Mouse (Mus musculus): ENCODE results near the gene Gm49405.
"Not testable (repeated sequence)": the region's sequence is repeated elsewhere in the genome, so short reads cannot be mapped to it uniquely, and the experiment has no call there.

The Gm49405 gene

DNA sequence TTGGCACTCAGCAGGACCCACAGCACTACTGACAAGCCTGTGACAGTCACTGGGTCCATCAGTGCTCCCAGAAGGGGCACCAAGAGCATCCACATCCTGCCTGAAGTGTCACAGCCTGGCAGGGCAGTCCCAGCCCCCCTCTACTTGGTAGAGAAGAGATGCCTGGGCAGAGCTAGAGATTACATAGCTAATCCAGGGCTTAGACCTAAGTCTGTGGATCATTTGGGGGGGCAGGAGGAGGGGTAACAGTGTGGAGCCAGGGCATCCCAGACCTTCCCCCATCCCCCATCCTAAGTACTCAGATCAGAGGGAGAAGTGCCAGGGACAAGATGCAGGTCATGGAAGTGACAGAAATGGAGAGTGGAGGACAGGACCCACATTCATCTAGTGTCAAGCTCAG is 14.4 kb downstream of the Gm49405 start:
- DNase-seq (ENCODE audit: low spot score in 2 of 2) = no peak

DNA sequence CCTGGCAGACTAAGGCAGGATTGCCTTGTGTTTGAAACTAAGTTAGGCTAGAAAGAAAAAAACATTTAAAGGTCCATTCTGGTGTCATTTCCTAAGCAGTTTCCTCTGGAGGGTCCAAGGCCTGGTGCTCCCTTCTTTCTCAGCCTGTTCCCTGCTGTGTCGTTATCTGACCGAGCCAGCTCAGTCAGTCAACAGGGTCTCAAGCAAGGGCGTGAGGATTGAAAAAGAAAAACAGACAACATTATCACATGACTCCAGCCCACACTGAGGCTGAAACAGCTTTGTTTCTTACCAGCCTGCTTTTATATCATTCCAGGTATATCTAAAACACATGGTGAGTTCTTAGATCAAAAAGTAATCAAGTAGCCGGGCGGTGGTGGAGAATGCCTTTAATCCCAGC is 15.2 kb downstream of the Gm49405 start:
- DNase-seq (ENCODE audit: low spot score in 2 of 2) = no peak

DNA sequence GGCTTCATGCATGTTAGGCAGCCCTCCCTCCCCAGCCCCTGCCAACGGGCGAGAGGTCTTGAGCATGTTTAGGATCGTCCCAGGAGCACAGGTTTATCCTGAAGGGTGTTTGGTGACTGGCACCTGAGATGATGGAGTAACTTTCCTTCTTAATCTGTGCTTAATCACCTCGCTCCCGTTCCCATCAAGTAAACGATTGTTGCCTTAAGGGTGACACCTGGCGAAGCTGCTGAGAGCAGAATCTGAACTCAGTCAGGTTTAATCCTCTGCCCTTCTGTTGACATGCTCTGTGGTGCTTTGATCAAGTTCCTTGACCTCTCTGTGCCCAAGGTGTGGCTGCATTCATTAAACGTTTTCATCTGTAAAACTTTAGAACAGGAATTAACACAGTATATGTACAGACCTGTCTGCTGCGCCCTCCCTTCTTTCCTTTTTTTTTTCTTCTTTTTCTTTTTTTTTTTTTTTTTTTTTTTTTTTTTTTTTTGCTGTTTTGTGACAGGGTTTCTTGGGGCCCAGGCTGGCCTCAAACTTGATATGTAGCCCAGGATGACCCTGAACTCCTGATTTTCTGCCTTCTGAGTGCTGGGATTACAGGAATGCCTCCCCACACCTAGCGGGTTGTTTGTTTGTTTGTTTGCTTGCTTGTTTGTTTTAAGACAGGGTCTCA is 17.6 kb downstream of the Gm49405 start:
- DNase-seq (ENCODE audit: low spot score in 2 of 2) = no peak

DNA sequence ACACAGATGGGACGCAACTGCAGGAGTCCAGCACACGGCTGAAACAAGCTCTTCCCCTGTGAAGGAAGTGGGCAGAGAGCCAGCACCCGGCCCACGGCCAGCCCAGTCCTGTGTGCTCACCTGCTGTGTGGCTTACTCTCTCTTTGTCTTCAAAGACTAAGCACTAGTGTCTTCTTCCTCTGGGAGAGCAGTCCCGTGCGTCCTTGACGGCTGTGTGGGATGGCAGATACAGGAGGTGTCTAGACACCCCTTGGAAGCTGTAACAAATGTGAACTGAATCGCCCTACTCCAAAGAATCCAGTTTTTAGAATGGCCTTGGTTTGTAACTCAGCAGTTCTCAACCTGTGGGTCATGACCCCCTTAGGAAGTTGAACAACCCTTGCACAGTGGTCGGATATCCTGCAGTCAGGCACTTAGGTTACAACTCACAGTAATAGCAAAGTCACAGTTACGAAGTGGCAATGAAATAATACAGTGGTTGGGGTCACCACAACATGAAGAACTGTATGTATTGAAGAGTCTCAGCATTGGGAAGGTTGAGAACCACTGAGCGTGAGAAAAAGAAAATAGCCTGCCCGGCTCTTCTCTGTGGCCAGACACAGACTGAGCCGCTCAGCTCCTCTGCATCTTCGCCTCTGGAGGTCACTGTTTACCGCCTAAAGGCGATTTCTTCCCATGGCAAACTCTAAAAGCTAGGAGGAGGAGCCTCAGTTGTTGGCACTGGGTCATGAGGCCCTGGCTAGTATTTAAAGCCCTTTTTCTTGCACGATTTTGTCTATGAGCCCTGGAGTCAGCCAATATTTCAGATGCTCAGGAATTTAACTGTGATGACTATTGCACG is 18.5 kb downstream of the Gm49405 start:
- peak; percentile 86 for DNase-seq (ENCODE audit: low spot score in 2 of 2)

DNA sequence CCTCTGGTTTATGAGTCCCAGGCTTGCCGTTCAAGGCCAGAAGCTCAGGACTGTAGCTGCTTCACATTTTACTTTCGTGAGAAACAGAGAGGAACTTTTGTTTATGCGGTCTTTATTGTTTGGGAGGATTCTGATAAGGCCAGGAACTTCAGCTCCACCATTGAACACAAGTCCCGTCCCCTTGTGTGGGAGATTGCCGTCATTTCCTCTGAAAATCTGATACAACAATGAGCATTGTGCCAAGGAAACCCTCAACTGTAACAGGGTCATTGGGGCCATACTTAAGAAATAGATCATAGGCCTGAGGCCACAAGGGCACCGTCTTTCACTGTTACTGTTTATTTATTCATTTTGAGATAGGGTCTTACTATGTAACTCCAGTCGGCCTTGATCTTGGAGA is 22.8 kb downstream of the Gm49405 start:
- DNase-seq (ENCODE audit: low spot score in 2 of 2) = no peak

DNA sequence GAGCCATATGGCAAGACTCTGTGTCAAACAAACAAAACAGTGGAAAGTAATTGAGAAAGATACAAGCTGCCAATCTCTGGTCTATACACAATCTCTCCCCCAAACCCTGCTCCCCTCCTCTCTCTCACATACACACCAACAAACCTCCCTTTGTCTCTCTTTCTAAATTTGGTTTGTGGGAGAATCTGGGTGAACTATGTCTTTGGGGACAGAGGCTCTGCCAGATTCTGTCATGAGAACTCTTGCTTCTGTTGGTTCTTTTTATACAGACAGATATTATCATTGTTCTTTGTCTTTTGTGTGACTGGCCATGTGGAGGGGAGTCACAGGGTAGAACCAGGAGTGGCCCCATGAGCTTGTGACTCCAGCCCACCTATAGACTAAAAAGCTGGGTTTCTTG is 27.1 kb downstream of the Gm49405 start:
- DNase-seq (ENCODE audit: low spot score in 2 of 2) = no peak

DNA sequence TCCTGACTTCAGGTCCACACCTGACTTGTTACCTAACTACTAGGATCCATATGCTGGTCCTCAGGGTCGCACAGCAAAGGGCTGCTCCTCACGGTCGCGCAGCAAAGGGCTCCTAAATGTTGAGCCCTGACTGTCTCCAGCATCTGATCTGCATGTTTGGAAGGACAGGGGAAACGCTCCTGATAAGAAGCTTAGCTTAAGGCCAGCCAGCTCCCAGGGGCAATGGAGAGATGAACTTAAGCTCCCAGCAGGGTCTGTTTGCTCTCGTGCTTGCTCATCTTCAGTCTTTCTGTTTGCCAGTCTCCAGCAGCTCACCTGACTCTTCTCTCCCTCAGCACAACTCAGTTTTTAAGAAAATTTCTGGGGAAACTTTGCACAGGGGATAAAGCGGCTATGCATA is 32.2 kb downstream of the Gm49405 start:
- no peak for DNase-seq (ENCODE audit: low spot score in 2 of 2)

DNA sequence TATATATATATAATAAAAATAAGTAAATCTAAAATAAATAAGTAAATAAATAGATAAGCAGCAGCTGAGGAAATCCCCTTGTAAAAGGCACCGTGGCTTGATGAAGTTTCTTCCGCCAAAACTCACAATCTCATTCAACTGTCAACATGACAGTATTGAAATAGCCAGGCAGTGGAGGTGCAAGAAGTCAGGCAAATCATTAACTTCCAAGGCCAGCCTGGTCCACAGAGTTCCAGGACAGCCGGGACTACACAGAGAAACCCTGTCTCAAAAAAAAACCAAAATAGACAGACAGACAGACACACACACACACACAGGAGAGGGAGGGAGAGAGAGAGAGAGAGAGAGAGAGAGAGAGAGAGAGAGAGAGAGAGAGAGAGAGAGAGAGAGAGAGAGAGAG is 32.9 kb downstream of the Gm49405 start:
- no peak for DNase-seq (ENCODE audit: low spot score in 2 of 2)

DNA sequence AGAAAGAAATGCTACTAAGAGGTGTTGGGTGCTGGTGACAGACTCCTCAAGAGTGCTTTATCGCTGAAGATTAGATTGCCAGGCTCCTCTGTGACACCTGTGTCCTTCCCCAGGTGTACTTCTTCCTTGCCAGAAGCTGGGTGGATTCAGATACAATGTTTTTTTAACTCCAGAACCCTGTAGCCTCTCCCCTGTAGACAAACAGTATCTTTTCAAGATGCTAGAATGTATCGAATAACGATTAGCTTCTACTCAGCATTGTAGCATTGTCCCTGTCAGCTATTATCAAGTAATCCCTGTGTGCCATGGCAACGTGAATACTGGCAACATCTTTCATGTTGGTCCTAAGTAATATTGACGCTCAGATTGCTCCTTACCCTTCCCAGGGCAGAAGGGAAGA is 33.3 kb downstream of the Gm49405 start:
- DNase-seq (ENCODE audit: low spot score in 2 of 2) = no peak

DNA sequence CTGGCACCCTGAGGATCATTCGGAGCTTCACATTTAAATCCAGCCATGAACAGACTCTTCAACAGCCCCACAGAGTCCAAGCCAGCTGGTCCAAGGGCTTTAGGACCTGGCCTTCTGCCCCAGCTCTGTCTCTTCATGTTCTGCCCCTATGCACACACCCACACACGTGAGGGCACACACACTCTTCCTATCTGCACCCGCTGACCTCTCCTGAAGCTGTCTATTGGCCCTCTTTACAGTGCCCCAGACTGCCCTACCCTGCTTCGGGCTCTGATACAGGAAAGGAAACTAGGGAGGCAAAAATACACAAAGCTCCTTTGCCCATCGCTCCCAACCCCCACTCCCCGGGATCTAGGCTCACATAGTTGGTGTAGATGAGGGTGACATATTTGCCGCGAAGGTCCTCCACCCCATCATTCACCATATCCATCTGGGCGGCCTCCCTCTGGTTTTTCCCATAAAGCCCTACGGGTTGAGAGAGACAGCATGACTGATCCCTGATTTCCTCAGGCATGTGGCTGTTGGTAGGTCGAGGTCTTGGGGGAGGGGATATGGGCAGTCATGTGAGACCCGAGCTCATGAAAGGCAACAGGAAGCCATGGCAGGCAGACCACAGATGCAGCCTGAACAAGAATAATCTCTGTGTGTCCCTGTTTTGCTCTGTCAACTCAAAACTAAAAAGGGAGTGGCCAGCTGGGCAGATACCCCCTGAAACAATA is 36.1 kb downstream of the Gm49405 start:
- DNase-seq (ENCODE audit: low spot score in 2 of 2) = no peak

DNA sequence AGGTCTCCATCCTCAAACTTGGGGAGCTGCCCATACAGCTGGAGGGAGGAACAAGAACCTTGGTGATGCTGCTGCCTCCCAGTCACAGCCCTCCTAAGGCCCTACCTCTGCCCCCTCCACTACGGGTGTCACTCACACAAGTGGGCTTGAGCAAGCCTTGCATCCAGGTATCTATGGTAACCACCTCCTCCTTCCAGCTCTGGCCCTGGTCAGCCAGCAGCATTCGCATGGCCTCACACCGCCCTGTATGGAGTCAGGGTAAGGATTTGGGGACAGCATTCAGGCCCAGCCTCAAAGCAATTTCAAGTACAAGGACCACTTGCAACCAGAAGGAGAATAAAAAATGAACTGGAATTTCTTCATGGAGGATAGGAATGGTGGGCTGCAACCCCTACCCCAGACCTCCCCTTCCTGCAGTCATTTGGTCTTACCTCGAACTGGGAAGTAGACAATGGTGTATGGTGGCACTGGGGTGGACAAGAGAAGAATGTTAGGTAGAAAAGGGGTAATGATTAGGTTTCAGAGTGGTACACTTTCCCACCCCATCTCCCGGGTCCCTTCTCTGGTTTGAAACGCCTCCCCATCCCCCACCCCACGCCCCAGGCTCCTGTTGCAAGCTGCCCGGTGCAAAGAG is 36.8 kb downstream of the Gm49405 start:
- DNase-seq (ENCODE audit: low spot score in 2 of 2) = not testable (repeated sequence)

DNA sequence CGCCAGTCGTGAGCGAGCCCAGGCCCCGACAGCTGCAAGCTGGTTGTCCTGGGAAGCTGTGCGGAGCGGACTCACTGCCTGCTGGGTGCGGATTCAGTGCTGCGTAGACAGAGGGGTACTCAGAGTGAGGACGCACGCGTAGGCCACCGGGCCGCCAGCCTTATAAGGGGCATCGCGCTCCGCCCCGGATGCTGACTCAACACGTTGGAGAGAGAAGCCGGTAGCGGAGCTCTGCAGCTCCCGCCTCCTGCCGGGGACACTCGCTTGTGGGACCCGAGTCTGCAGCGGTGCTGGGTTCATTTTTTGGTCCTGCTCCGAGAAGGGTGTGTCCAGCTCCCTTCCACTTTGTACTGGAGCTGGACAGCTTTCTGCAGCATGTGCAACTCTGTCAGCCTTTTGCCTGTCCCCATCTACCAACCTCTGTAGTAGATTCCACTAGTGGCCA is 37.4 kb downstream of the Gm49405 start, which contains the start of gene Gstp1:
TSS of gene Gstp1 (minus strand) at position 198 of the 445 bp plus-strand sequence.
- peak; percentile 92 for DNase-seq (ENCODE audit: low spot score in 2 of 2)

DNA sequence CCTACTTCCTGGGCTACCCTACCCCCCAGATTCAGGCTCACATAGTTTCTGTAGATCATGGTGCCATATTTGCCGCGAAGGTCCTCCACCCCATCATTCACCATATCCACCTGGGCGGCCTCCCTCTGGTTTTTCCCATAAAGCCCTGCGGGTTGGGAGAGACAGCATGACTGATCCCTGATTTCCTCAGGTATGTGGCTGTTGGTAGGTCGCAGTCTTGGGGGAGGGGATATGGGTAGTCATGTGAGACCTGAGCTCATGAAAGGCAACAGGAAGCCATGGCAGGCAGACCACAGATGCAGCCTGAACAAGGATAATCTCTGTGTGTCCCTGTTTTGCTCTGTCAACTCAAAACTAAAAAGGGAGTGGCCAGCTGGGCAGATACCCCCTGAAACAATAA is 40.5 kb downstream of the Gm49405 start:
- DNase-seq (ENCODE audit: low spot score in 2 of 2) = not testable (repeated sequence)

DNA sequence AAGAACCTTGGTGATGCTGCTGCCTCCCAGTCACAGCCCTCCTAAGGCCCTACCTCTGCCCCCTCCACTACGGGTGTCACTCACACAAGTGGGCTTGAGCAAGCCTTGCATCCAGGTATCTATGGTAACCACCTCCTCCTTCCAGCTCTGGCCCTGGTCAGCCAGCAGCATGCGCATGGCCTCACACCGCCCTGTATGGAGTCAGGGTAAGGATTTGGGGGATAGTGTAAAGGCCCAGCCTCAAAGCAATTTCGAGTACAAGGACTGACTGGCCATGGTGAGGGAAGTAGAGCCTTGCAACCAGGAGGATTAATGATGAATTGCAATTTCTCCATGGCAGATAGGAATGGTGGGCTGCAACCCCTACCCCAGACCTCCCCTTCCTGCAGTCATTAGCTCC is 41.1 kb downstream of the Gm49405 start:
- not testable (repeated sequence) for DNase-seq (ENCODE audit: low spot score in 2 of 2)

DNA sequence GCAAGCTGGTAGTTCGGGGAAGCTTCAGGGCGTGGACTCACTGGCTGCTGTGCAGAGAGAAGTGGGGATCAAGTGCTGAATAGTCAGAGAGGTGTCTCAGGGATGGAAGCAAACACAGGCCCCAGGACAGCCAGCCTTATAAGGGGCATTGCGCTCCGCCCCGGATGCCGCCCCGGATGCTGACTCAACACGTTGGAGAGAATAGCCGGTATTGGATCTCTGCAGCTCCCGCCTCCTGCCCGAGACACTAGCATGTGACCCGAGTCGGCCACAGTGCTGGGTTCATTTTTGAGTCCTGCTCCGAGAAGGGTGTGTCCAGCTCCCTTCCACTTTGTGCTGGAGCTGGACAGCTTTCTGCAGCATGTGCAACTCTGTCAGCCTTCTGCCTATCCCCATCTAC is 41.7 kb downstream of the Gm49405 start:
- no peak for DNase-seq (ENCODE audit: low spot score in 2 of 2)

DNA sequence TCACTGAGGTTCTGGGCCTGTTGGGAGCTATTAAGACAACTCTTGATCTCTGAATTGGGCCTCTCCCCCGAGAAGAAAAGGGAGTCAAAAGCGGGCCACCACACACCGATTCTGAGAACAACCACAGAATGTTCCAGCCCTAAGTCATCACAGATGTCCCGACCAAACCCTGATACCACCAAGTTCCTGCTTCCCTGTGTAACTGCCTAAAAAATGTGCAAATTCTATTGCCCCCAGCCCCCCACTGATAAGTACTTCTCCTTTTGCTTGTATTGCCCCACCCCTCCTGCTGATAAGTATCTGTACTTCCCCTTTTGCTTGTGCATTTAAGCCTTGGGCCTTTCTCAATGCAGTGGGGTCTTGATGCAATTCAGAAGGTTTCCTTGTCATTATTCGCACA is 43.7 kb downstream of the Gm49405 start:
- not testable (repeated sequence) for DNase-seq (ENCODE audit: low spot score in 2 of 2)

DNA sequence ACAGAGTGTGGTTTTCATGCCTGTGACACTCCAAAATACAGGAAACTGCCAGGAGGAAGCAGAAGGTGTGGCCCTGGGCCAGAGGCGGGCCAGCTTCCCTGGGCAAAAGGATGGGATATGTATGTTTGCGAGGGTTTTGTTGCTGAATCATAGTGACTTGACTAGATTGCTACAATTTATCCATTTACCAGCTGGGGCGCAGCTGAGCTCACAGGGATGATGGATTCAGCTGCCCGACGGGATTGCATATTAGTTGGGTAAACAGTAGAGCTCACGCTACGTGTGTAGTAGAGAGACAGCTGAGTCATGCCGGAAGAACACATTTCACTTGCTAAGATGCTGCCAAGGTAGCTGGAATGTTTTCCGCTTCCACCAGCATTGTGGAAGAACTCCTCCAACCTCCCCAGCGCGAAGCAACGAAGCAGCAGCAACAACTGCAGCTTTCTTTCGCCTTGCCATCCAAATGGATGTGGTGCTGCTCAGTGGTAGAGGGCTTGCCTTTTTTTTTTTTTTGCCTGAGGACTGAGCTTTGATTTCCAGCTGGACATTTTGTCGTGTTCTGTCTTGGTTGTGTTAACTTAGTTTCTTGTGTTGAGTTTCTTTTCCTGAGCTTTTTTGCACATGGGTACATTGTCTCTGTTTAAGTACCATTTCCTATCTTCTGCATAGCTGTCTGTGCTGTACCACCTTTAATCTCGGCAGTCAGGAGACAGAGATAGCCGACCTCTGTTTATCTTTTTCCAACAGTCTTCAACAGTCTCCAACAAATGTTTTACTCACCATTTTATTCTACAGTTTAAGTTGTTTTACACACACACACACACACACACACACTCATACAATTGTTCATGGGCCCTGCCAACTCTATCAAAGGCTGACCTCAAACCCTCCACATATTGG is 45.8 kb downstream of the Gm49405 start, which contains the start of gene Gstp2:
TSS of gene Gstp2 (minus strand) at position 58 of the 900 bp plus-strand sequence.
- peak; percentile 79 to 85 for DNase-seq (ENCODE audit: low spot score in 2 of 2)

DNA sequence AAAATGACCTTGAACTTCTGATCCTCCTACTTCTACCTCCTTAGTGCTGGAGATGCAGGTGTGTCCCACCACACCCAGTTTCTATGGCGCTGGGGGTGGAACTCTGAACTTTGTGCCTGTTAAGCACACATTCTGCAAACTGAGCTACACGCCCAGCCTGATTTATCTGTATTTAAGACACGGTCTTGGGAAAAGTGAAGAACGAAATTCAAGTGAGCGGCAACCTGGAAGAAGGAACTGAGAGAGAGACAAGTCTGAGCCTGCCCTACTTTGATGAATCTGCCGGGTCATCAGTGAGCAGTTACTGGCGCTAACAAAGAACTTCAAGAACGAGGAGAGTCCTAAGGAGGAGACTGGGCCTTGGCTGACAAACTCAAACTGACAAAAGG is 46.4 kb downstream of the Gm49405 start:
- no peak for DNase-seq (ENCODE audit: low spot score in 2 of 2)

DNA sequence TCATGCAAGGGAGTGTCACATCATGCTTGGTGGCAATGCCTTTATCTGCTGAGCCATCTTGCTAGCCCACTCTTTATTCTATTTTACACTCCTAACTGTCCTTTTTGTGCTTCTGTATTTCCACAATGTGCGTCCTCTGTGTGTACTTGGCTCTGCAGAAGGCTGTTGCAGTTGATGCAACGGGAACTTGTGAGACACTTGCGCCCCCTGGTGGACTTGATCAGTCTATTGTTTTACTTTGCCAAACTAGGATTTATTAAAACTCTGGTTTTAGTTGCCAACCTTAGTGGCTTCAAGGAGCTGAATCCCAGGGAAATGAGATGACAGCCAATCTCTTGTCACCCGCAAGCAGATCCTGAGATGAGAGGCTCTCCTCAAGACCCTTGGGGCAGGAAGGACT is 47.4 kb downstream of the Gm49405 start:
- peak; percentile 60 to 81 for DNase-seq (ENCODE audit: low spot score in 2 of 2)

DNA sequence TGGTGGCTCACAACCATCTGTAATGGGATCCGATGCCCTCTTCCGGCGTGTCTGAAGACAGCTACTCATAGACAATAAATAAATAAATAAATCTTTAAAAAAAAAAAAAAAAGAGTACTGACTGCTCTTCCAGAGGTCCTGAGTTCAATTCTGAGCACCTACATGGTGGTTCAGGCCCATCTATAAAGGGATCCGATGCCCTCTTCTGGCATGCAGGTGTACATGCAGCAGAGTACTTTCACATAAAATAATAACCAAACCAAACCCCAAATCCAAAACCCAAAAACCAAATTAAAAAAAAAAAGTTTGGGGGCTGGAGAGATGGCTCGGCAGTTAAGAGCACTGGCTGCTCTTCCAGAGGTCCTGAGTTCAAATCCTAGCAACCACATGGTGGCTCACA is 48.6 kb downstream of the Gm49405 start:
- not testable (repeated sequence) for DNase-seq (ENCODE audit: low spot score in 2 of 2)

DNA sequence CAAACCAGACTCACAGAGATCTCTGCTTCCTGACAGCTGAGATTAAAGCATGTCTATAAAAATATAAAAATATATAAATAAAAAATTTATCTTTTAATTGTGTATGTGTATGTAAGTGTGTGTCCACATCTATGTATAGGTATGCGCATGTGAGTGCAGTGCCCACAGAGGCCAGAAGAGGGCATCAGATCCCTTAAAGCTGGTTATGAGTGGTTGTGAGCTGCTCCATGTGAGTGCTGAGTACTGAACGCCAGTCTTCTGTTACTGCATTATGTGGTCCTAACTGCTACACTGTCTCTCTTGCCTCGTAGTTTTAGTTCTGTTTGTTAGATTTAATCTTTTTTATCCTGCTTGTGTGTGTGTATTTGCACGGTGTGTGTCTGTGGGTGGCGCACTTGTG is 50.6 kb downstream of the Gm49405 start:
- no peak for DNase-seq (ENCODE audit: low spot score in 2 of 2)

Data from right cerebral cortex, postnatal 10 days (tissue).